8 mouse cellular contexts compared by ENCODE assay signal in the genomic region with DNA sequence TGATC. TPM values are rescaled to one million over a fixed set of nuclear protein-coding genes. Genes with fewer than 3 reads are reported as not detected.
DNase-seq lines count a peak whose midpoint lies in the region; ATAC-seq and TF ChIP-seq lines count a peak whose summit lies in the region.

A gene (minus strand): TSS at position 4 of the 5 bp plus-strand sequence.

- intact Hi-C loops in heart, postnatal 14 days (cut with DNase I) = loop anchor here (10.0 kb wide), 1 partner anchor 89 kb away; no protein-coding TSS in a partner anchor

- dilution Hi-C loops in CH12.LX (cut with MboI; ENCODE audit: extremely low pct_ligation_motif_present, extremely low pct_unique_long_range_greater_than_20kb, low sequenced_read_pairs) = no loop called here

- H3K4me3 ChIP-seq in heart, embryonic 11.5 days (ENCODE audit: low read depth, low read length) = peak within 1 kb of the TSS; percentile 66
- peak within 1 kb of the TSS; percentile 65 to 92 (median 89) for H3K4me3 ChIP-seq in CH12.LX (replicated peaks in 1 of 3; ENCODE audit: low read depth in 2 of 3, low read length in 2 of 3, poor library complexity in 1 of 3)
- H3K4me3 ChIP-seq in forebrain, embryonic 15.5 days = peak within 1 kb of the TSS; percentile 72
- H3K4me3 ChIP-seq in liver, embryonic 16.5 days (ENCODE audit: low read depth, low read length) = peak within 1 kb of the TSS; percentile 87

- no peaks in the 10 kb centered on the region for H3K9me3 ChIP-seq in heart, embryonic 11.5 days (replicated peaks; ENCODE audit: control insufficient read depth, low read length)
- H3K9me3 ChIP-seq in CH12.LX (replicated peaks; ENCODE audit: low read length) = no peaks in the 10 kb centered on the region
- no peaks in the 10 kb centered on the region for H3K9me3 ChIP-seq in forebrain, embryonic 15.5 days
- no peaks in the 10 kb centered on the region for H3K9me3 ChIP-seq in liver, embryonic 16.5 days (replicated peaks; ENCODE audit: control insufficient read depth, low read length)

- no peaks in the 10 kb centered on the region for H3K27me3 ChIP-seq in heart, embryonic 11.5 days (ENCODE audit: control insufficient read depth, insufficient read depth, low read length)
- no peaks in the 10 kb centered on the region for H3K27me3 ChIP-seq in CH12.LX (replicated peaks)
- no peaks in the 10 kb centered on the region for H3K27me3 ChIP-seq in forebrain, embryonic 15.5 days
- no peaks in the 10 kb centered on the region for H3K27me3 ChIP-seq in liver, embryonic 16.5 days (ENCODE audit: control insufficient read depth, insufficient read depth, low read depth, low read length)

- no peak for TF ChIP-seq EP300 in CH12.LX (IDR thresholded peaks at IDR 0.05; ENCODE audit: low read length)

- H3K4me1 ChIP-seq in heart, embryonic 11.5 days (ENCODE audit: control insufficient read depth, insufficient read depth, low read length) = peaks cover 29% of the 10 kb centered on the region
- H3K4me1 ChIP-seq in CH12.LX (ENCODE audit: control insufficient read depth in 1 of 2, insufficient read depth in 2 of 2) = peaks cover 22 to 70% of the 10 kb centered on the region in 2 experiments; a peak in 3 of 4 replicates
- H3K4me1 ChIP-seq in forebrain, embryonic 15.5 days = peaks cover 62% of the 10 kb centered on the region
- peaks cover 42% of the 10 kb centered on the region for H3K4me1 ChIP-seq in liver, embryonic 16.5 days (ENCODE audit: control insufficient read depth, low read depth, low read length)

- no peak for ATAC-seq in heart, embryonic 11.5 days (replicated peaks; ENCODE audit: insufficient number of reproducible peaks, low FRiP score, low TSS enrichment)
- no peak for ATAC-seq in forebrain, embryonic 15.5 days (replicated peaks)
- ATAC-seq in liver, embryonic 16.5 days (ENCODE audit: low read depth) = no peak
- ATAC-seq in monocyte, adult 5-6 weeks (replicated peaks; ENCODE audit: insufficient number of reproducible peaks, low FRiP score, low TSS enrichment, poor library complexity, severe bottlenecking) = no peak

- in situ Hi-C loops in CH12.LX (cut with MboI; ENCODE audit: low pct_ligation_motif_present, low pct_unique_long_range_greater_than_20kb, low sequenced_read_pairs) = loop anchor here (5.0 to 10.0 kb wide), 2 partner anchors 54 to 311 kb away; a partner anchor contains a TSS

- no peak for DNase-seq in heart, postnatal 14 days
- no peak for DNase-seq in CH12.LX (ENCODE audit: extremely low read depth)
- no peak for DNase-seq in frontal cortex, postnatal 25 days (ENCODE audit: low spot score in 2 of 2)
- no peak for DNase-seq in cerebellum, adult 9-10 months

- H3K27ac ChIP-seq in heart, embryonic 11.5 days (ENCODE audit: low read depth, low read length) = peak within 1 kb of the TSS; percentile 97
- H3K27ac ChIP-seq in CH12.LX (ENCODE audit: insufficient read depth, low read depth) = peak within 1 kb of the TSS; percentile 80
- peak within 1 kb of the TSS; percentile 98 for H3K27ac ChIP-seq in forebrain, embryonic 15.5 days (replicated peaks)
- H3K27ac ChIP-seq in liver, embryonic 16.5 days (ENCODE audit: low read length) = peak within 1 kb of the TSS; percentile 96

- H3K36me3 ChIP-seq in heart, embryonic 11.5 days (ENCODE audit: control insufficient read depth, insufficient read depth, low read length) = peaks cover 6% of the 10 kb centered on the region
- peaks cover 6 to 50% of the 10 kb centered on the region in 2 experiments for H3K36me3 ChIP-seq in CH12.LX (replicated peaks in 1 of 2; ENCODE audit: control insufficient read depth in 1 of 2, insufficient read depth in 1 of 2, low read length in 1 of 2)
- peaks cover 17% of the 10 kb centered on the region for H3K36me3 ChIP-seq in forebrain, embryonic 15.5 days
- H3K36me3 ChIP-seq in liver, embryonic 16.5 days (ENCODE audit: control insufficient read depth, insufficient read depth) = peaks cover 9% of the 10 kb centered on the region; the same call in 1 of the 2 replicates

- no peak for TF ChIP-seq POLR2A in CH12.LX (IDR thresholded peaks at IDR 0.05; ENCODE audit: low read depth, low read length)

- peak within 1 kb of the TSS; percentile 86 for H3K4me2 ChIP-seq in heart, embryonic 11.5 days
- H3K4me2 ChIP-seq in CH12.LX (ENCODE audit: insufficient read depth, low read depth, poor library complexity, severe bottlenecking) = peak within 1 kb of the TSS; percentile 77
- H3K4me2 ChIP-seq in forebrain, embryonic 15.5 days (replicated peaks) = peak within 1 kb of the TSS; percentile 94
- H3K4me2 ChIP-seq in liver, embryonic 16.5 days (ENCODE audit: low read depth, low read length) = peak within 1 kb of the TSS; percentile 80

- H3K9ac ChIP-seq in heart, embryonic 11.5 days (ENCODE audit: low read depth, low read length) = peak within 1 kb of the TSS; percentile 94
- peak within 1 kb of the TSS; percentile 91 for H3K9ac ChIP-seq in CH12.LX (ENCODE audit: insufficient read depth, low read depth)
- H3K9ac ChIP-seq in forebrain, embryonic 15.5 days (replicated peaks) = peak within 1 kb of the TSS; percentile 84
- H3K9ac ChIP-seq in liver, embryonic 16.5 days (ENCODE audit: low read depth, low read length) = peak within 1 kb of the TSS; percentile 95

- peaks cover 14% of the 10 kb centered on the region for H3K79me2 ChIP-seq in CH12.LX (replicated peaks; ENCODE audit: control insufficient read depth, extremely low read depth, insufficient read depth, poor library complexity, severe bottlenecking)

- TF ChIP-seq RAD21 in CH12.LX (IDR thresholded peaks at IDR 0.05; ENCODE audit: low read depth, low read length) = no peak

- no peak for TF ChIP-seq CTCF in CH12.LX (conservative IDR thresholded peaks at IDR 0.05 in 1 of 2, IDR thresholded peaks at IDR 0.05 in 1 of 2; ENCODE audit: low read depth in 2 of 2, low read length in 2 of 2)

TF ChIP-seq in CH12.LX, 34 proteins besides CTCF, POLR2A, EP300 and RAD21:
- TF ChIP-seq ETS1 (conservative IDR thresholded peaks at IDR 0.05; ENCODE audit: low read depth, low read length) (no peak), TCF12 (IDR thresholded peaks at IDR 0.05; ENCODE audit: low read depth, low read length) (no peak), KAT2A (IDR thresholded peaks at IDR 0.05; ENCODE audit: insufficient replicate concordance, low read length) (no peak), SIN3A (IDR thresholded peaks at IDR 0.05; ENCODE audit: low read length) (no peak), BHLHE40 (IDR thresholded peaks at IDR 0.05; ENCODE audit: low read depth, low read length) (no peak), MAZ (IDR thresholded peaks at IDR 0.05; ENCODE audit: low read depth, low read length) (no peak), SMC3 (IDR thresholded peaks at IDR 0.05; ENCODE audit: low read depth, low read length) (no peak), MYC (IDR thresholded peaks at IDR 0.05; ENCODE audit: low read depth, low read length) (no peak), JUN (IDR thresholded peaks at IDR 0.05; ENCODE audit: insufficient read depth, low read depth, low read length) (no peak), CHD1 (IDR thresholded peaks at IDR 0.05; ENCODE audit: low read depth, low read length) (no peak), TBP (conservative IDR thresholded peaks at IDR 0.05; ENCODE audit: low read depth, low read length) (no peak), HCFC1 (IDR thresholded peaks at IDR 0.05; ENCODE audit: low read depth, low read length) (no peak), JUND (conservative IDR thresholded peaks at IDR 0.05; ENCODE audit: low read depth, low read length) (no peak), ZNF384 (IDR thresholded peaks at IDR 0.05; ENCODE audit: low read depth, low read length) (no peak), NELFE (IDR thresholded peaks at IDR 0.05; ENCODE audit: low read depth, low read length) (no peak), PAX5 (IDR thresholded peaks at IDR 0.05; ENCODE audit: low read length) (no peak), UBTF (IDR thresholded peaks at IDR 0.05; ENCODE audit: low read depth, low read length) (no peak), GABPA (IDR thresholded peaks at IDR 0.05; ENCODE audit: insufficient replicate concordance, low read depth, low read length) (no peak), MAX (IDR thresholded peaks at IDR 0.05; ENCODE audit: low read length) (no peak)

RNA-seq across cellular contexts. Expression of the gene that starts here (rescaled TPM):
- not detected in 2 replicates for polyA plus RNA-seq in heart, embryonic 11.5 days (2014; fragmentation: Nextera tagmentation; extraction: Ambion mirVana)
- total RNA-seq in heart, postnatal 14 days (2021) = not detected
- total RNA-seq in CH12.LX (2012; rRNA removed) (0.25 and 0.30 TPM in 2 replicates), CH12.LX (2014; rRNA removed) (not detected in 2 replicates)
- 2.8 and 6.6 TPM in 2 replicates for polyA plus RNA-seq in CH12.LX (2012; ENCODE audit: insufficient read length, low read depth)
- polyA plus RNA-seq in forebrain, embryonic 15.5 days (2015; fragmentation: Nextera tagmentation; extraction: Ambion mirVana) = not detected in 2 replicates
- polyA plus RNA-seq in liver, embryonic 16.5 days (2015; fragmentation: Nextera tagmentation; extraction: Ambion mirVana) = not detected in 2 replicates
- 2.9 to 7.8 TPM (median 5.2 TPM) in 3 replicates for total RNA-seq in monocyte, adult 5-6 weeks (2017)
